Mouse (Mus musculus) spleen, postnatal 10 days (tissue): ENCODE data around the gene Lactbl1.

ENCODE experiments used
- DNase-seq, 2 experiments: peaks; one replicate each; pipeline ENCODE4 v3.0.0; 2021 to 2022; ENCODE audit warnings: low spot score in 2 of 2

Lactbl1 gene

DNA sequence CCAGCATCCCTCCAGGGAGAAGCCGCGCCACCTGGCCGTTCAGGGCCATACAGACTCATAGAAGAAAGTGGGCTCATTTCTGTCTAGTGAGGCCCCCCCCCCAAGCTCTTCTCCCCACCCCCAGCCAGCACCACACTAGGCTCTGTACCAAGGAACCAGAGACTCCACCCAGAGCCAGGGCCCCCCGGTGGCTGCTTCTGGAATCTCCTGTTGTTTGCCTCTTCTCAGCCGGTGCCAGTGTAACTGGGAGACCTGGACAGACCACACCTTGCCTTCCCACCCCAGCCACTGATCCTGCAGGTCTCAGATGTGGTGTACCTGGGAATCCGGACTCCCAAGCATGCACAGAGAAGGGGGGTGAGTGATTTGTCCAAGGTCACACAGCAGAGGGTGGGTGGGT lies 62.1 kb downstream of the Lactbl1 start:
- peak in 1 of 2 experiments; percentile 41 for DNase-seq

DNA sequence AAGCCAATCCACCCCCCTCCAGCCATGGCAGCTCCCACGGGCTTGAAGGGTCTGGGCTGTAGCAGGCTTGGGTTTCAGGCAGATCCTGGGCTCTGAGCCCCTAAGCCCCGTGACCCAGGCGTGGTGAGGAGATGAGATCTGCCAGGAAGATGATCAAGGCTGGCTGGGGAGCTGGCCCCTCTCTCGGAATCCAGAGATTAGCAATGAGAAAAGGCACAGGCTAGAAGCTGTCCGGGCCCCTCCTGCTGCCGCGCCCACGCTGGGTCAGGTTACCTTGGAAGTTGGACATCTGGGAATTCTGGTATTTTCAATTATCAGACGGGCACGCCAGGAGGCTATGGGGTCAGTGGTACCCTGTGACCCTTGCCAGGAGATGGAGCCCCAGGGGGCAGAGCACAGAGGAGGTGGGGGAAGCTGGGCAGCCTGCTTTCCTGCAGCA lies 63.0 kb downstream of the Lactbl1 start:
- DNase-seq: no peak

DNA sequence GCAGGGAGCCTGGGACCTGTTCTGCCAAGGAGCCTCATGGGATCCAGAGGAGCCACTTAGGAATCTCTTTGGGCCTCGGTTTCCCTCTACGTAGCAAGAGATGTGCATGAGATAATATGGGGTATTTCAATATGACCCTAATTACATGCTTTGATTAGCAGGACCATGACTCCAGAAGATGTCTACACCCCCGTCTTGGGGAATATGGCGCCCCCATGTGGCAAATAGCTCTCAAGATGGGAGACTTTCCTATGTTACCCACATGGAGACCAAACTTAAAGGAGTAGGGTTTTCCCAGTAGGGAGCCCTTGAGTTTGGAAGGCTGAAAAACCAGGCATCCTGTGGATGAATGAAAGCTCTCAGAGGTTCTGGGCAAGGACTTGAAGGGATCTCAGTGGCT lies 65.7 kb downstream of the Lactbl1 start:
- no peak for DNase-seq
